Mouse (Mus musculus) midbrain, embryonic 14.5 days (tissue): ENCODE measurements around the gene Ppp1r3f. TPM values are rescaled to one million over a fixed set of nuclear protein-coding genes. Genes with fewer than 3 reads are reported as not detected.
A peak's percentile ranks its signal among the peaks of the same experiment; 100 is the strongest.

ENCODE experiments used
- ATAC-seq: fragments of 200-750 bp; cut with Nextera tagmentation; 2 replicates; pipeline ENCODE4 v1.8.0; 2017; ENCODE audit warnings: moderate number of reproducible peaks, moderate library complexity; ENCODE audit not compliant: low FRiP score, low TSS enrichment
- DNase-seq: peaks from one replicate; pipeline ENCODE4 v3.0.0-alpha.2; 2015
- H3K27ac ChIP-seq: fragments of 300-500 bp; sonication (generic); replicated peaks from 2 replicates; pipeline ENCODE4 v1.5.1; 2014; ENCODE audit warnings: mild to moderate bottlenecking, low read depth, low read length, moderate library complexity
- H3K27me3 ChIP-seq: fragments of 300-500 bp; sonication (generic); 2 replicates; pipeline ENCODE4 v1.6.1; 2014; ENCODE audit warnings: low read length, control low read depth, mixed read lengths; ENCODE audit not compliant: control insufficient read depth, insufficient read depth
- H3K36me3 ChIP-seq: fragments of 300-500 bp; sonication (generic); 2 replicates; pipeline ENCODE4 v1.6.1; 2014; ENCODE audit warnings: low read length, control low read depth; ENCODE audit not compliant: control insufficient read depth, insufficient read depth
- H3K4me1 ChIP-seq: fragments of 300-500 bp; sonication (generic); 2 replicates; pipeline ENCODE4 v1.6.1; 2014; ENCODE audit warnings: mild to moderate bottlenecking, antibody characterized with exemption, low read length, control low read depth; ENCODE audit not compliant: control insufficient read depth, insufficient read depth
- H3K4me2 ChIP-seq: fragments of 300-500 bp; sonication (generic); 2 replicates; pipeline ENCODE4 v1.6.1; 2014; ENCODE audit warnings: mild to moderate bottlenecking, low read length, moderate library complexity
- H3K4me3 ChIP-seq: fragments of 300-500 bp; sonication (generic); replicated peaks from 2 replicates; pipeline ENCODE4 v1.5.1; 2014; ENCODE audit warnings: low read depth, low read length
- H3K9ac ChIP-seq: fragments of 300-500 bp; sonication (generic); replicated peaks from 2 replicates; pipeline ENCODE4 v1.6.1; 2014; ENCODE audit warnings: mild to moderate bottlenecking, low read length, moderate library complexity
- H3K9me3 ChIP-seq: fragments of 300-500 bp; sonication (generic); 2 replicates; pipeline ENCODE4 v1.6.1; 2016; ENCODE audit warnings: low read length, control low read depth, mixed read lengths; ENCODE audit not compliant: control insufficient read depth
- WGBS: fragments of 180-500 bp; shearing (Covaris S2); extraction: QIAGEN DNeasy Blood & Tissue Kit; methylation state at CpG from one replicate; pipeline ENCODE4 v1.1.7; 2014; 5-methylcytosine and 5-hydroxymethylcytosine counted together
- polyA plus RNA-seq: library from polyadenylated mRNA; unstranded; fragments of >200 nt; fragmentation: Nextera tagmentation; extraction: Ambion mirVana; gene quantifications from 2 replicates; pipeline ENCODE4 v1.2.1, GENCODE M21; 2014

The Ppp1r3f gene
- polyA plus RNA-seq, result 4.0 and 6.8 TPM in 2 replicates

DNA sequence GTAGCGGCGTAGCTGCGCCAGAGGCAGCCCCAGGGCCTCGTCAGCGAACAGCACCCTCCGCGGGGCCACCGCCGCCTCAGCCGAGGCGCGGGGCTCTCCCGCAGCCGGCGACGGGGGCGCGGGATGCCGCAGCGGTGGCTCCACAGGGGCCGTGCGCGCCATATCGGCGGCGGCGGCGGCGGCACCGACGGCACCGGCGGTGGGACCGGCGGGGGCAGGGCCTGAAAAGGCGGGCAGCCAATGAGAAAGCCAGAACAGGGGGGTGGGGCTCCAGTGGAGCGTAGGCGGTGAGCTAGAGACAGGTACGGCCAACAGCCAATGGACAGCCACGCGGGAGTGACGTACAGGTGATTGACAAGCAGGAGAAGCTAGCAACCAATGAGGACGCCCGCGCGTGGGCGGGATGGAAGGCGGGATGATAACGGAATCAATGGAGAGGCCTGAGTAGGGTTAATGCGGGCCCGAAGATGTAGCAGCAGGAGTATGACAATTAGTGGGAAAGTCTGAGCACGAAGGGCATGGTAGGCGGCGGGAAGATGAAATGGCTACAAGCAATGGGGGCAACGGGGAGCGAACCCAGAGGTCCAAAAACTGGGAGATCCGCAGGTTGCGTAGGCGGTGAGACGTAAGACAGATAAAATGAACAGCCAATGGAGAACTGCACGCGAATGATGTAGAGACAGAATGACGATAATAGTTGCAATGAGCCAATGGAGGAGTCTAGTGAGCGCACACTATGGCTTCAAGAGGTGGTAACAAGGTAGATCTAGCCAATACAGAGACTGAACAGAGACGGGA lies at the start of gene Ppp1r3f:
TSS of gene Ppp1r3f (minus strand) at position 197 of the 798 bp plus-strand sequence.
- H3K4me2 ChIP-seq, result peak within 1 kb of the TSS; percentile 58

DNA sequence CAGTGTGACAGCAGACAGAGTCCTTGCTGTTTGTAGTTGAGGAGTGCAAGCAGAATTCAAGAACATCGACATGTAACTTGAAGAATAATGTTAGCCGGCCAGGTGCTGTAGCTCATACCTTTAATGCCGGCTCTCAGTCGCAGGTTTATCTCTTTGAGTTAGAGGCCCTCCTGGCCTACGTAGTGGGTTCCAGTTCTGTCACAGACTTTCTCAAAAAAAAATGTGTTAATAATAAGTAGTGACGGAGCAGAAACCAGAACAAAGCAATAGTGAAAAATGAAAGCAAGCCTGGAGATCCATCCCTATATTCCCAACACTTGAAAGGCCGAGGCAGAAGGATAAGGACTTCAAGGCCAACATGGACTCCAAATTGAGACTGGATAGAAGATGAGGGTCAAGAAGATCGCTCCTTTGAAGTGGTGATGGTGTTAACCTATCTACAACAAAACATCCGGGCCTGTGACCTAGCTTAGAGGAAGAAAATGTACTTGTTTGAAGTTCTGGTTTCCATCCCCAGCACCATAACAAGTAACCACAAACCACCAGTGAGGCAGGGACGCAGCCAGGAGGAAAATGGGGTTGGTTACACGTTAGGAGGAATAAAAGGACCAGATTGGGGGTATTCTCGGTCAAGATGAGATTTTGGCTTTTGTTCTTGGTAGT lies 43.9 kb upstream of the Ppp1r3f start:
- Histone ChIP-seq H3K9me3 (no peaks in the 10 kb centered on the region), H3K4me3 (no peak overlapping the region), H3K4me1 (no peaks in the 10 kb centered on the region), H3K27me3 (no peaks in the 10 kb centered on the region), H3K36me3 (no peaks in the 10 kb centered on the region), H3K4me2 (no peak overlapping the region), H3K27ac (no peak overlapping the region), H3K9ac (no peak overlapping the region)
- ATAC-seq, result no peak
- 81% methylated on average over 12 of the region's 12 CpGs for WGBS
- DNase-seq, result no peak

More for the DNA sequence above, at the start of gene Ppp1r3f:
- H3K27me3 ChIP-seq, result no peaks in the 10 kb centered on the region
- peak within 1 kb of the TSS; percentile 52 for H3K4me3 ChIP-seq
- peak within 1 kb of the TSS; percentile 89 for H3K27ac ChIP-seq
- H3K4me1 ChIP-seq, result peaks cover 14% of the 10 kb centered on the region; the same call in 1 of the 2 replicates
- 22% methylated on average over 65 of the region's 65 CpGs for WGBS
- H3K9me3 ChIP-seq, result no peaks in the 10 kb centered on the region
- DNase-seq (peak; percentile 94), ATAC-seq (peak; percentile 97)
- H3K36me3 ChIP-seq, result no peaks in the 10 kb centered on the region
- peak within 1 kb of the TSS; percentile 68 for H3K9ac ChIP-seq

DNA sequence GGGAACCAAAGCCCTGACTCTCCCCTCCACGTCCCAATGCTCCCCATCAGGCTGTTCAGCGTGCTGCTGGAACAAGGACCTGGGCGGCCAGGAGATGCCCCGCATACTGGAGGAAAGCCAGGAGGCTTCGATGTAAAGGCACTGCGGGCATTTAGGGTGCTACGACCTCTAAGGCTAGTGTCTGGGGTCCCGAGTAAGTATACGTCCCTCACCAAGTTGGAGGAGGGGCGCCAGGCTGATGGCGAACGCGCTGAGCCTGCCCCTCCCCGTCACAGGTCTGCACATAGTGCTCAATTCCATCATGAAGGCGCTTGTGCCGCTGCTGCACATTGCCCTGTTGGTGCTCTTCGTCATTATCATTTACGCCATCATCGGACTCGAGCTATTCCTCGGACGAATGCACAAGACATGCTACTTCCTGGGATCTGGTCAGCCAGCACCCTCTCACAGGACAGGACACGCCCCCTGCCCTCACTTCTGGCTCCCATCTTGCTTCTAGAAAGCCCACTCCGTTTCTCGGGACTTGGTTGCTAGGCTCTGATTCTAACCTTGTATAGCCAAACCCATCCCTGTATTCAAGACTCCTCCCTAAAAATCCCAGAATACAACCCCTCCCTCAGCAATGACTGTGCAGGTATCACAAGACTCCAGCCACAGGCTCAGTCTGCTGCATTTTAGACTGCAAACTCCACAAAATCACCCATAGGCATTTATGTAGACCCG lies 36.6 kb upstream of the Ppp1r3f start:
- 21% methylated on average over 26 of the region's 26 CpGs for WGBS
- Histone ChIP-seq H3K27ac (no peak overlapping the region), H3K4me1 (no peaks in the 10 kb centered on the region), H3K36me3 (no peaks in the 10 kb centered on the region), H3K4me3 (peak overlapping the region; percentile 38), H3K4me2 (peak overlapping the region; percentile 62), H3K9ac (peak overlapping the region; percentile 61), H3K27me3 (no peaks in the 10 kb centered on the region), H3K9me3 (no peaks in the 10 kb centered on the region)
- ATAC-seq (peak; percentile 24), DNase-seq (peak; percentile 55)

DNA sequence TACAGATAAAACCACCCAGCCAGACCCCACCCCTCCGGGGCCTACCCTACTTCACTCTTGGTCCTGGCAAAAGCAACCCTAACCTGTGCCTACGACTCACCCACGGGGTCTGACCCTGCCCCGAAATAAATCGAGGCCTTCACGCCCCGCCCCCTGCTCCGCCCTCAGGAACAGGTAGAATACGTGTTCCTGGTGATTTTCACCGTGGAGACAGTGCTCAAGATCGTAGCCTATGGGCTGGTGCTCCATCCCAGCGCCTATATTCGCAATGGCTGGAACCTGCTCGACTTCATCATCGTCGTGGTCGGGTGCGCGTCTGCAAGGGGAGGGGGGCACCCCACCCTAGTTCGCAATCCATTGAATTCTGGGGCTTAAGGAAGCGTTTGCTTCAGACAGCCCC lies 36.0 kb upstream of the Ppp1r3f start:
- peak; percentile 32 for DNase-seq
- no peaks in the 10 kb centered on the region for H3K4me1 ChIP-seq
- 19% methylated on average over 21 of the region's 21 CpGs for WGBS

DNA sequence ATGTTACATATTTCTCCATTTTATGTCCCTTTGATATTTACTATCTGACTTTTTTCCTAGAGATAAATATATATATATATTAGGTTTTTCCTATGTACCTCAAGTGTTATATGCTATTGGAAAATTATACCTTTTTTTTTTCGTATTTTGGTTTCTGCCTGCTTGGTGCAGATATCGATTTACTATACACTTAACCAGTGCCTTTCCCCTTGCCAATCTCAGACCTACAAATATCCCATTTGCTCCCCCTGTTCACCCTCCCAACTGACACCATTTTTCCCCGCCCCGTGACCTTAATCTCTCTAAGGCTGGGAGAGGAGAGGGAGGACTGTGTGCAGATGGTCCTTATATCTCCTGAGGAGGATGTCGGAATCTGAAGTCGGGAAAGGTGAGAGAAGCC lies 32.7 kb upstream of the Ppp1r3f start, which contains the start of gene Cacna1f:
TSS of gene Cacna1f (plus strand) at position 301 of the 400 bp plus-strand sequence.
- no peak within 1 kb of the TSS for H3K9ac ChIP-seq
- DNase-seq (no peak), ATAC-seq (no peak)
- no peak within 1 kb of the TSS for H3K4me3 ChIP-seq
- no peaks in the 10 kb centered on the region for H3K36me3 ChIP-seq
- H3K27ac ChIP-seq, result no peak within 1 kb of the TSS
- H3K4me1 ChIP-seq, result no peaks in the 10 kb centered on the region
- no peaks in the 10 kb centered on the region for H3K27me3 ChIP-seq
- no peaks in the 10 kb centered on the region for H3K9me3 ChIP-seq
- 86% methylated on average over 6 of the region's 6 CpGs for WGBS
- no peak within 1 kb of the TSS for H3K4me2 ChIP-seq

More for the DNA sequence above, 36.0 kb upstream of the Ppp1r3f start:
- peak overlapping the region; percentile 38 for H3K4me3 ChIP-seq
- H3K36me3 ChIP-seq, result no peaks in the 10 kb centered on the region
- peak overlapping the region; percentile 61 for H3K9ac ChIP-seq
- no peak for ATAC-seq
- no peaks in the 10 kb centered on the region for H3K9me3 ChIP-seq
- H3K27ac ChIP-seq, result no peak overlapping the region
- H3K4me2 ChIP-seq, result peak overlapping the region; percentile 62
- no peaks in the 10 kb centered on the region for H3K27me3 ChIP-seq

DNA sequence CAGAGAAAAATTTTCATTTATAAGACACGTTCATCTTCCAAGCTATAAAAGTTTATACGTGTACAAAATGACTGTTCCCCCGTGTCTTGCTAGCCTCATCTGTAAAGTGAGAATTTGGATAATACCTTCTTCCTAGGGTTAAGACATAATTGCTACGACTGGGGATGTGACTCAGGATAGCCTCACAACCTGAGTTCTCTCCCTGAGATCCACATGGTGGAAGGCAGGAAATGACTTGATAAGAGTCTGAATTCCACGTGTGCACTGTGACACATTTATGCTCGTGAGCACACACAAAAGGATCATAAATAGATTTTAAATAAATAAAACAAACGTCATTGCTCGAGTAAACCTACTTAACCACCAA lies 31.5 kb upstream of the Ppp1r3f start:
- DNase-seq (no peak), ATAC-seq (no peak)
- no peak overlapping the region for H3K27ac ChIP-seq
- no peak overlapping the region for H3K9ac ChIP-seq
- no peaks in the 10 kb centered on the region for H3K4me1 ChIP-seq
- WGBS, result 52% methylated on average over 8 of the region's 8 CpGs
- H3K4me2 ChIP-seq, result no peak overlapping the region
- H3K4me3 ChIP-seq, result peak overlapping the region; percentile 45; the same call in 1 of the 2 replicates
- no peaks in the 10 kb centered on the region for H3K36me3 ChIP-seq
- no peaks in the 10 kb centered on the region for H3K9me3 ChIP-seq
- no peaks in the 10 kb centered on the region for H3K27me3 ChIP-seq

DNA sequence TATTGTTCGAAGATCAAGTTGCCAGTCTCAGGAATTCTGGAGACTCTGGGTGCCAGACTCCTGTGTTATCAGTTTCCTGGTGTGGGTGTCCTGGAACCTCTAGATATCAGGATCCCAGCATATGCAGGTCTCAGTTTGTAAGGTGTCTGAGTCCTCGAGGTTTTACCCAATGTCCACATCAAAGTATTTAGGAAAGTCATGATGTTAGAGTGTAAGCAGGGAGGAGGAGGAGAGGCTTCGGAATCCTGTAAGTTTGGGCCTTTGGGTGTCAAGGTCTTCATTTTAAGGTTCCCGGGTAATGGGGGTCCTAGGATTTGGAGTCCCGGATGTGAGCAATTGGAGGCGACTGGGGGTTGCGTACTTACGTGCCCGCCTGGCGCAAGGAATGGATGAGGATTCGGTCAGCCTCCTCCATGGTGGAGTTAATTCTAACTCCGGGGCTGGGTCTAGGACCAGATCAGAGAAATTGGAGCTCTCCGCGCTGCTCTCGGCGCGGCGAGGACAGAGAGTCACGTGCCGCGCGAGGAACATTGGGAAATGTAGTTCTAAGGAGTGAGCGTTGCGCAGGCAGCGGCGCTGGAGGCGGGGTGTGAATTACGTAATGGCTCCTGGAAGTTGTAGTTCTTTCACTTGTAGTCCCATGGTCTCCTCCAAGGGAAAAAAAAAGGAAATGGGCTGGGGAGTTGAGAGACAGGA lies 30.9 kb upstream of the Ppp1r3f start, which contains the start of gene Ccdc22:
TSS of gene Ccdc22 (minus strand) at position 639 of the 696 bp plus-strand sequence.
- H3K27ac ChIP-seq, result peak within 1 kb of the TSS; percentile 60; the same call in 1 of the 2 replicates

DNA sequence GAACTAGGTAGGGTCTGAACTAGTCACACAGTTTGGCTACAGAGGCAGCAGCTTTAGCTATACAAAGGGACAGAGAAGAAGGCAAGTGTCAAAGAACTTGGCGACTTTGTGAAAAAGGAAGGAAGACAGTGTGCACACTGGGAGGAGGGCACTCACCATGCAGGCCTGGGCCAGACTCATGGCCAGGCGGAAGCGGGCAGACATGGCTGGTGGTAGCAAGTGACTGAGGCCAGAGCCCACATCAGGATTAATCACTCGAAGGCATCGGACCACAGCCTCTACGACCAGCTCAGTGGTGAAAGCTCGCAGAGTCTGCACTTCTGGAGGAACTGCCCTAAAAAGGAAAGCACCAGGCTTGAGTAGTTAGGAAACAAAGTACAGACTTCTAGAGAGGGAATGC lies 29.9 kb upstream of the Ppp1r3f start:
- Histone ChIP-seq H3K36me3 (peaks cover 9% of the 10 kb centered on the region), H3K4me2 (no peak overlapping the region), H3K4me1 (no peaks in the 10 kb centered on the region), H3K9ac (no peak overlapping the region), H3K4me3 (no peak overlapping the region), H3K9me3 (no peaks in the 10 kb centered on the region), H3K27me3 (no peaks in the 10 kb centered on the region), H3K27ac (no peak overlapping the region)
- ATAC-seq (no peak), DNase-seq (no peak)
- 92% methylated on average over 7 of the region's 7 CpGs for WGBS

More for the DNA sequence above, 30.9 kb upstream of the Ppp1r3f start, which contains the start of gene Ccdc22:
- ATAC-seq (peak; percentile 85), DNase-seq (peak; percentile 93)
- H3K4me1 ChIP-seq, result no peaks in the 10 kb centered on the region
- H3K27me3 ChIP-seq, result no peaks in the 10 kb centered on the region
- peak within 1 kb of the TSS; percentile 45 for H3K4me3 ChIP-seq
- H3K9me3 ChIP-seq, result no peaks in the 10 kb centered on the region
- no peaks in the 10 kb centered on the region for H3K36me3 ChIP-seq
- 22% methylated on average over 28 of the region's 28 CpGs for WGBS
- H3K4me2 ChIP-seq, result peak within 1 kb of the TSS; percentile 58
- H3K9ac ChIP-seq, result peak within 1 kb of the TSS; percentile 58
